Mouse (Mus musculus) skeletal muscle tissue, adult 2 months (tissue): Measurements from ENCODE around the gene Tmem165.

Source experiments
- DNase-seq: peaks from one replicate; pipeline ENCODE4 v3.0.0-alpha.2; 2012; ENCODE audit warnings: low read depth, low spot score

Tmem165 gene

GRCm38 (mm10) chr5:76244430-76244829 lies 60.8 kb downstream of the Tmem165 start:
- no peak for DNase-seq

GRCm38 (mm10) chr5:76245419-76245818 lies 61.7 kb downstream of the Tmem165 start:
- DNase-seq: no peak

GRCm38 (mm10) chr5:76246539-76246938 lies 62.9 kb downstream of the Tmem165 start:
- DNase-seq: no peak

GRCm38 (mm10) chr5:76250948-76251347 lies 67.3 kb downstream of the Tmem165 start:
- DNase-seq: no peak
